Mouse (Mus musculus) ES-E14 (cell line): Measurements from ENCODE around the gene Itgb7.

Experiments
- CHD2 ChIP-seq: IDR thresholded peaks from 2 replicates; pipeline ENCODE4 v1.6.1; 2014; ENCODE audit warnings: mild to moderate bottlenecking, low read depth, low read length, inconsistent platforms
- HCFC1 ChIP-seq: IDR thresholded peaks from 2 replicates; pipeline ENCODE4 v1.6.1; 2012; ENCODE audit warnings: low read length, inconsistent platforms, borderline replicate concordance; ENCODE audit not compliant: insufficient read depth
- ZC3H11A ChIP-seq: IDR thresholded peaks from 2 replicates; pipeline ENCODE4 v1.6.1; 2012; ENCODE audit warnings: low read depth, mild to moderate bottlenecking, inconsistent platforms, low read length, borderline replicate concordance
- ZNF384 ChIP-seq: IDR thresholded peaks from 2 replicates; pipeline ENCODE4 v1.6.1; 2012; ENCODE audit warnings: low read depth, low read length, inconsistent platforms

- no peak for TF ChIP-seq ZNF384
- TF ChIP-seq CHD2 = no peak
- no peak for TF ChIP-seq ZC3H11A
- TF ChIP-seq HCFC1 = no peak
Observed at GRCm38 (mm10) chr15:102176571-102177316, 55.0 kb downstream of the Itgb7 start.
